Mouse (Mus musculus) lung, postnatal 10 days (tissue): ENCODE data around the gene Dpp9.
"Not testable (repeated sequence)": the region's sequence is repeated elsewhere in the genome, so short reads cannot be mapped to it uniquely, and the experiment has no call there.

Source experiments
- DNase-seq: peaks from one replicate; pipeline ENCODE4 v3.0.0; 2021

Gene Dpp9

DNA sequence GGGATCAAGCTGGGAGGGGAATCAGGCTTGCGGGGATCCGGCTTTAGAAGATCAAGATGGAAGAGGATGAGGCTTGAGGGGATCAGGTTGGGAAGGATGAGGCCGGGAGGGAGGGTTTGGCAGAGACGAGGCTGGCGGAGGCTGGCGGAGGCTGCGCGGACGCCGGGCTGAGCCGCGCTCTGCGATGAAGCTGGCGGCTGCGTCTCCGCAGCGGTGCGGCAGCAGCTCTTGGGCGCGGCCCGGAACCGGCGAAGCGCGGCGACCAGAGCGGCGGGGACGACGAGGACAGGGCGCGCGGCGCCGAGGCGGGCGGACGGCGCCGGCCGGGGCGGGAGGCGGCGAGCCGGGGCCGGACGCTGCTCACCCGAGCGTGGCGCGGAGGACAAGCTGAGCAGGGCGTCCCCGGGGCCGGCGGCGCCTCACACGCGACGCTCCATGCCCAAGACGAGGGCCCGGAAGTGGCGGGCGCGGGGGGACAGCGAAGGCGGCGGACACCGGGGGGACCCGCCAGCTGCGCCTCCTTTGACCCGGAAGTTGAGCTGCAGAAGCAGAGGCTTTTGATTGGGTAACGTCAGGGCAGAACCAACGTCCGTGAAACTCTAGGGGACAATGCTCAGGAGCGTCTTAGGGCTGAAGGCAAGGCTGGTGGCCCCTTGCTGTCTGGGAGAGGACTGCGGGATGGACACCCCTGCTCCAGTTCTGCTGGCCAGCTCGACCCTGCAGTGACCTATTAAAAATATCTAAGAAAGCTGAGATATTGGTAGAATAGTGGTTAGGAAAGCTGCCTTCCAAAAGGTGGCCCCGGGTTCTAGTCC is at the start of gene Dpp9:
TSS of gene Dpp9 (minus strand) at position 529 of the 815 bp plus-strand sequence.
- DNase-seq, result peak; percentile 96

GRCm38 (mm10) chr17:56266271-56266670 is 47.6 kb upstream of the Dpp9 start:
- no peak for DNase-seq

- DNase-seq, result no peak
These were observed 47.2 kb upstream of the Dpp9 start for GRCm38 (mm10) chr17:56265869-56266268.

GRCm38 (mm10) chr17:56265011-56265410 is 46.3 kb upstream of the Dpp9 start:
- no peak for DNase-seq

GRCm38 (mm10) chr17:56264020-56264419 is 45.3 kb upstream of the Dpp9 start:
- DNase-seq, result peak; percentile 88

DNA sequence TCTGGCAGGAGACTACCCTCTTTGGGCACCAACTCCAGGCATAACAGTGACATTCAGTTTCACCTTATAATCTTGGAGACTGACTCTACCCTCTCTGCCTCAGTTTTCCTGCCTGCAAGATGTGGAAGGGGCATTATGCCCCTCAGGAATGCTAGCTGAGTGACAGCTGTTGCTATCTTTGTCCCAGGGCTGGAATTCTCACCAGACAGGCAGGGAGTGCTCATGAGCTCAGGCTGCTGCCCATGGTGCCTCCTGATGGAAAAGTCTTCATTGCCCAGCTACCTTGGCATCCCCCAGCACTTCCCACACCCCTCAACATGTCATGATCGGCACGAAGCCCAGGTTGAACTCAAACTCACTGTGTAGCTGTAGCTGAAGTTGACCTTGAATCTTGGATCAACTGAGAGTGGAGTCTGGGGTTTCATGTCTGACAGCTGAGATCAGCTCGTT is 44.0 kb upstream of the Dpp9 start:
- DNase-seq, result no peak

GRCm38 (mm10) chr17:56261166-56261565 is 42.5 kb upstream of the Dpp9 start:
- no peak for DNase-seq

DNA sequence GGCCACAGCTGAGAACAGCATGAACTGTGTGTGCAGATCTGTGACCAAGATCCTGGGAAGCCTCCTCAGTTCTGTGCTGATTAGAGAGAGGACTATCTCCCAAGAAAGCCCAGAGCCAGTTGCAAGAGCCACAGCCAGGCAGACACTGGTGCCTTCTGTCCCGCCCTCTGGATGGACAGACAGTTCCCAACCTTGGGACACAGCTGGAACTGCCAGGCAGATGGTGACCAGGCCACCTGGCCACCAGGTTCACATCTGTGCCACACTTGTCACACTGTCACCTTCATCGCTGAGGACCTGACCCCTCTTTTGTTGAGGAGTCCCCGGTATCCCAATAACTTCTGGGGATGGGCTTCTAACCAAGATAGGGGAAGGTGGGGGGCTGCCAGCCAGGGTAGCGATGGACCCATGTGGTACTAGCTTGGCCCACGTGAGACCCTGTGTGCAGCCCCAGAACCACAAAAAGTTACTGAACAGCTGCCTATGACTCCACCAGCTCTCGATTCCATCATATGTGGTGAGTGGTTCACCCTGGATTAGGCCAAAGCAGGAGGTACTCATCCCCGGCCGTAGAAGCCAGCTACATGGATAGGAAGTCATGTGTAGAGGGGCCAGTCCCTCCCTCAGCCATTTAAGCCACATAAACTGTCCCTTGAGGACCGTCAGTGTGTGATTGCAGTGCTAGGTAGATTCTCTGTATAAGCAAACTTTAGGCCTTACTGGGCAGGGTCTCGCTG is 40.8 kb upstream of the Dpp9 start:
- DNase-seq, result no peak

GRCm38 (mm10) chr17:56258812-56259211 is 40.1 kb upstream of the Dpp9 start:
- DNase-seq, result not testable (repeated sequence)

GRCm38 (mm10) chr17:56258269-56258668 is 39.6 kb upstream of the Dpp9 start:
- DNase-seq, result not testable (repeated sequence)

GRCm38 (mm10) chr17:56257181-56257894 is 38.6 kb upstream of the Dpp9 start:
- DNase-seq, result no peak

DNA sequence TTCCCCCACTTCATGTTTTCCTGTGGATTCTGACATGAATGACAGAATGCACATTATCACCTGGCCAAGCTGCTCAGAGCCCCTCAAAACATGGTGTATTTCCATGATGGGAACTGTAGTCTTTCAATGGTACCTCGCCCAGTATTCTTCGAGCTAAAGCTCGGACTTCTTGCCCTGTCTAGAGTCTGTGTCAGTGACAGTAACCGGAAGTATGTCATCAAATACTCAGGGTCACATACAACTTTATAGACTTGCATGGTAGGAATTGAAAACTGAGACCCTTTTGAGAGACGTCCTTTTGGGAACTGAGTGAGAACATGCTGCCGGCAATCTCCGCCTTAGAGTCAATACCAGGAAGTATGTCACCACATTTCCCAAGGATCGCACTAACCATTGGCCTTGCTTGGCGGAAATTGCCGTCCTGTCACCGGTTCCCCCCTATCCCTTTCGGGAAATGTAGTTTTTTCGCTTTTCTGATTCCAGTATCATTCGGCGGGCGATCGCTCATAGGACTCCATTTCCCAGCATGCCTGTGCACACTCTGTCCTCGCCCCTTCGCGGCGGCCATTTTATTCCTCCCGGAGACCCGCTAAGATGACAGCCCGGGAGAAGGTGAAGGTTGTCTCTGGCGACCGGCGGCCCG is 37.7 kb upstream of the Dpp9 start, which contains the start of gene Fem1a:
TSS of gene Fem1a (plus strand) at position 572 of the 643 bp plus-strand sequence.
- peak; percentile 97 for DNase-seq

DNA sequence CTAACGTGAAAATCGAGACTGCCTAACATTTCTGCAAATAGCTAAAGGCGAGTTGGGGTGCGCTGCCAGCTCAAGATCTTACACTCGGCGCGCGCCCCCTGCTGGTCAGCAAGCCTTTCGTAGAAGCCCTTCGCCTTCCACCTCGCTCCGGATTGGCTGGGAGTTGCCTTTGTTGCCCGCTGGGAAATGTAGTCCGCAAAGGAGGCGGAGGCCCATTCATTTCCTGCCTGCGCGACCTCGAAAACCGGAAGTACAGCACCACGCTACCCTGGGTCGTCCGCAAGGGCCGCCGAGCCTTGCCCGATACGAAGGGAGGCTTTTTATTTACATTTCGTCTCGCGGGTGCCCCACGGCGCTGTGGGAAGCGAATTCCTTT is 37.1 kb upstream of the Dpp9 start:
- peak; percentile 99 for DNase-seq

- peak; percentile 56 for DNase-seq
These were observed 36.7 kb upstream of the Dpp9 start for GRCm38 (mm10) chr17:56255429-56255828.

DNA sequence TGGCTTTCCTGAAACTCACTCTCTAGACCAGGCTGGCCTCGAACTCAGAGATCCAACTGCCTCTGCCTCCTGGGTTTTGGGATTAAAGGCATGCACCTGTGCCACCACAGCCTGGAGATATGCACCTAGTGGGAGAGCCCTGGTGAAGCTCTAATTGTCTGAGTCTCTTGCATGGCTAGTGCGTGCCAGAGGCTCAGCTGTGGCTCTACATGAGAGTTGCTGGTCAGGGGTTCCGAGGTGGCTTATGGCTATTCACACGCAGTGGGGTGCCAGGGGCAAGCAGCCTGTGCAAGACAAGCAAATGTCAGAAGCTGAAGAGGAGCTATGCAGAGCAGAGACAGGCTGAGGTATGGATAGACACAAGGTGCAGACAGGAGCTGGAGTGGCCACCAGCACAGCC is 36.0 kb upstream of the Dpp9 start:
- DNase-seq, result no peak

DNA sequence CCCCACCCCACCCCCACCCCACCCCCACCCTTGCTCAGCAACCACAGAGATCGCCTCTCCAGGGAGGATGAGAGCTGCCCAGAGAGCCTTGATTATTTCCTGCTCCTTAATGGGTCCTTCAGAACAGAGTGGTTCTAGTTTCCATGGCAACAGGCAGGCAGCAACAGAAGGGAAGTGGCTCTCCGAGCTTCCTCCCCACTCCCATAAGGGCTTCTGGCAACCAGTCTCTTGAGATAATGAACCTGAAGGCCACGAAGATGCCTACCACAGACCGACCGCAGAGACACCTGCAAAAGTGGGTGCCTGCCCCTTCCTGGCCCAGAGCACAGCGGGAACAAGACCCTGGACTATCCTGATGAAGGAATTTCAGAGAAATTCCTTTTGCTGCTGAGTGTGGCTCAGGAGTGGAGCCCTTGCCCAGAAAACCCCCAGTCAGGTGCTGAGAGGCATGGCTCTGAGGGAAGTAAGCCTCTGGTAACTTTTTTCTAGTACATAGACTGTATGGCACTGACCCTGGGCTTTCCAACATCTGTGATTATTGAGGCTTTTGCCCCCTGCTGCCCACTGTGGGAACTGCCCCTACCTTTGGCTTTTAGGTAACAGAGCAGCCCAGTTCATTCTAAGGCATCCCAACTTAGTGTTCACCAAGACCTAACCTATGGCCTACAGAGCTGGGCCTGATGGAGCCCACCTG is 32.6 kb upstream of the Dpp9 start:
- DNase-seq, result peak; percentile 85

- DNase-seq, result no peak
These were observed 26.9 kb upstream of the Dpp9 start for GRCm38 (mm10) chr17:56245608-56246007.

GRCm38 (mm10) chr17:56241541-56242401 is 23.1 kb upstream of the Dpp9 start:
- DNase-seq, result peak; percentile 94

GRCm38 (mm10) chr17:56233818-56234469 is 15.2 kb upstream of the Dpp9 start:
- peak; percentile 64 for DNase-seq

- no peak for DNase-seq
These were observed 14.7 kb upstream of the Dpp9 start for GRCm38 (mm10) chr17:56233389-56233788.

DNA sequence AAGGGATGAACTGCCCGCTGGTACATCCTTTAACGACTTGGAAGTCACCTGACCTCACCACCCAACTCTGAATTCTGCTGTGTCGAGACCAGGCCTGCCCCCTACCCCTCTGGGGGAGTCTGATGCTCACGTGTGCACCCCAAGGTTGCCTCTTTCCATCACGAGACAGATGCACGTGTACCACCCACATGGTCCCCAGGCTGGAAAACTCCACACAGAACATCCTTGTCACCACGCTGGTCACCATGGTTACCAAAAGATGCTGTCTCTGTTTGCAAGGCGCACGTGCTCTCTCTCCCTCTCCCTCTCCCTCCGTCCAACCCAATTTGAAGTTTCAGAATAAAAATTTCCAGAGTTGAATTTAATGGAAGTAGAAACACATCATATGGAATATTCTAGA is 11.2 kb upstream of the Dpp9 start:
- DNase-seq, result no peak
